Mouse (Mus musculus) layer of hippocampus, postnatal 14 days (tissue): Measurements from ENCODE around the gene Tmem178. TPM values are rescaled to one million over a fixed set of nuclear protein-coding genes. Genes with fewer than 3 reads are reported as not detected.
"Not testable (repeated sequence)": the region's sequence is repeated elsewhere in the genome, so short reads cannot be mapped to it uniquely, and the experiment has no call there.

Source experiments
- DNase-seq, 2 experiments: peaks; one replicate each; pipeline ENCODE4 v3.0.0; 2021 to 2022; ENCODE audit warnings: low spot score in 2 of 2, mixed read lengths in 1 of 2
- total RNA-seq, 2 experiments: library from RNA; stranded (reverse); gene quantifications; 2 replicates each; pipeline ENCODE4 v1.2.3; 2021

The Tmem178 gene
- total RNA-seq, 2 experiments from 2014 or later: 79.3 to 93.2 TPM

DNA sequence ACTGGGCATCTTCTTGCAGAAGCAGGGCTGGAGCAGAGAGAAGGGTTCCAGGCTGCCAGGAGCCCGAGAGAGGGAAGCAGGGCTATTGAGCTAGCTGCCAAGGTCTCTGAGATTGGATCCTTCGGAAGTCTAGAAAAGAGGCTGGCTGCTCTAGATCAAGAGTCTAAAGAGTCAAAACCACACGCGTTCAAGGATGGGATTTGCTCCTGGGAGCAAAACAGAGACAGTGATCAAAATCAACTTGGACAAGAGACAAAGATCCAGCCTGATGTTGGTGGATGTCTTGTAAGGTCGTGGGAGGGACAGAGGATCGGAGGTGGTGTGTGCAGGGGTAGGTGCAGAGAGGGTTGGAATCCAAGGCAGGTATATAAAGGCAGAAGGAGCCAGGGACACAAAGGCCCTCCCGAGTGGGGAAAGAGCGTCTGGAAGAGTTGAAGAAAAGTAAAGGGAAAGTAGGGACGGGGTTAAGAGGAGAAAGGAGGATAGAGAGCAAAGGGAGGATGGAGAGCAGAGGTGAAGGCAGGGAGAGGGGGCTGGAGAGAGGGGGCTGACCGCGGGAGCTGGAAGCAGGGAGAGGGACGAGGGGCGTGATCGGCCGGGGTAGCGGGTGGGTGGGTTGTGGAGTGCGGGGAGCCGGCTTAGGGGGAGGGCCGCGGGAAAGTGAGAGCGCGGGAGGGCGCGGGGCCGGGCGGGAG is 450 bp upstream of the Tmem178 start:
- DNase-seq: no peak

DNA sequence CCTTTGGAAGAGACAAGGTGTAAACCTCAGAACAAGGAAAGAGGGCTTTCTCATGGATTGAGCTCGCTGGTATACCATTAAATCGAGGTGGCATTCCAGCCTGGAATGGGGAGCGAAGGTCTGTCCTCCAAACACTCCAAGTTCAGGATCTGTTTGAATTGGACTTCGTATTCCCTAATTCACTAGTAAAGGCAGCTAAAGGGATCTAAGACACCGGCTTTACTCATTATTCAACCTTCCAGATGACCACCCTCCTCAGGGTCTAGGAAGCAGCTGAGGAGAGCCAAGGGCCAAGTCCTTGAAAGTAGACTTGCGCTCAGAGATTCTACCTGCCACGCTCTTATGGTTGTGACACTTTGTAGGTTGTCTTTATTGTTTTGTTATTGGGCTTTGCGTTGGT is 1.1 kb downstream of the Tmem178 start:
- not testable (repeated sequence) for DNase-seq

DNA sequence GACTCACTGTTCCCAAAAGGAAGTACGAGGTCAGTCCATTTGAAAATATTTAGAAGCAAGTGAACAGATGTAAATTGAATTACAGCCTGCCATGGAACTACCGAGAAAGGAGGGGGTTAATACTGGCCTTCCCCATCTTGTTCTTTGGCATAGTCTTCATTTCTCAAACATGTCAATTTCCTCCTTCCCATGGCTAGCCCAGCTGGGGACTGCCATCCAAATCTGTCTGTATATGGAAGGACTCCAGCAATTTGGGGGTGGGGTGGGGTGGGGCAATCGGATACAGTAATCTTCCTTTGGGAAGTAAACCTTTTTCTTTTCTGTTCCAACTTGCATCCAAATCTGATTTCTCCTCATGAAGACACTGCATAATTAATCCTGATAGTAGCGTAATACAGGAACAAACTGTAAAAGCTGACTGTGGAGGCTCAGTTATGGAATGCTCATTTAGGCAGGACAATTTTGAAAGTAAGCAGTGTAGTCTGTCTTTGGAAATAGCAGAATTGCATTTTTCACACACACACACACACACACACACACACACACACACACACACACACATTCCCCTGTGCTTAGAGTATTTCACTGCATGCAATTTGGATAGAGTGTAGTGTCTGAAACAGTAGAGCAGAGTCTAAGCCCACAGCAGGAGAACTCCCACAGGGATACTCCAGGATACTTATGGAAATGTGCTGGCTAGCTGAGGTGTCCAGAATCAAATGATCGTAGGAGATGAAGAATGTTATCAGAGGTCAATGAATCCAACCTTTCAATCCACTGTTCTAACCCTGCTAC is 1.9 kb downstream of the Tmem178 start:
- DNase-seq: no peak

DNA sequence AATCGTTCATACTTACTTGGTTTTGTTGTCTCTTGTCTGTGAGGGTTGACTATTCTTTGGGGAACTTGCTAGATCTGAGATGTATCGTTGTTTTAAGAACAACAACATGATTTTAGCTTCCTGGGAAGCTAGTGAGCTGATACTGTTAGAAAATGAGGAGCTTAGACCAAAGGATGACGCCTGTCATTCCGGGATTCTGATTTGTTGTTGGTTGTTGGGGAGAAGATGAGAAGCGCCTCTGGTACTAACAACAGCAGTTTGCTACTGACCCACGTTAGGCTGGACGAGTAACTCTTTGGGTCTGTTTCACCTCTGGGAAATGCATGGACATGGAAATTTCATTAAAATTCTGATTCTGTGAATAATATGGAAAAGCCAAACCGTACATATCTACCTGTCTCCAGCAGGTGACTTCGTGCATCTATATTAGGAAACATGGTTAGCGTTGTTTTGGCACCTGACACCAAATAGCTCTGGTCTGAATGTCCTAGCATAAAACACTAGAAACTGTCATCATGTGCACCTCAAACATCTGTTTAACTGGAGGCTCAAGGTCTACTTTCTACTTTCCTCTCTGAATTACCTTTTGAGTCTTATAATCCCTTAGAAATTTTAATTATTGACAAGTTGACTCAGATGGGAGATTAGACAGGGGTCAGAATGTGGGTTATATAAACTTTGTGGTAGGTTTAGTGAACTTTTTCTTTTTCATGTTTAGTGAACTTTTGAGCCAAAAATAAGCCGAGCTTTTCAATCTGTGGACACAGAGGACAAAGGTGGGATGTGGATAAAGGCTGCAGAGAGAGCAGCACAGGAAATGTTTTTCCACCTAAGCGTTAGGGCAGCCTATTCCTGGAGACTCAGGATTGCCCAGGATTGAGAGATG is 2.9 kb downstream of the Tmem178 start:
- no peak for DNase-seq

DNA sequence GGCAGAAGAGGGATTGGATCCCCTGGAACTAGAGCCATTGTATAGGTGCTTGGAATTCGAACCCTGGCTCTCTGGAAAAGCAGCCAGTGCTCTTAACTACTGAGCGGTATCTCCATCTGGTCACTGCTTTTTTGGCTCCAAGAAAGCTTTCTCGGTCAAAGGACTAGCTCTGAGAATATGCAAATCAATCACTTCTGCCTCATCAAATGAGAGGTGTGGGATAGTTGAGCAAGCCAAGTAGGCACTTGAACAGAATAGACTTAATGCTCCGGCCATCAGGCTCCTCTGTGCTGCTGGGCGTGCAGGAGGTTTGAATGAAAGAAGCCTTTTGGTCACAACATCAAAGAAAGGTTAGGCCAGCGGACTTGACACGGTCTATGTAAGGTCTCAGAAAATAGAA is 5.0 kb downstream of the Tmem178 start:
- no peak for DNase-seq

DNA sequence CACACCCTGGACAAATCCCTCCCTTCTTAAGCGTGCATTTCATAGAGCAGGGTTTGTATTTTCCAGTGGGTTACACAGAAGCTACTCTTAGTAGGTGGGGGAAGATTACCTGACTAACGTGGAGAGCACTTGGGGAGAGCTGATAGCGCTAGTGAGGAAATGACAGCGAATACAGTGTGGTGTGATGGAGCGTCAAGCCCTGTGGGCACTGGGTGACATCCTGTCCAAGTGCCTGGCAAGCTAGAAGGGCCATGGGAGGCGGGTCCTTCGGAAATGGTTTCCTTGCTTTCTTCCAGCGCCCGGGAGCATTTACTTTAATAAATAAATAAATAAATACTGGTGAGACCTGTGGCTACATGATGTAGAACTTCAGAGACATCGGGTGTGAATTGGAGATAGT is 5.5 kb downstream of the Tmem178 start:
- no peak for DNase-seq

DNA sequence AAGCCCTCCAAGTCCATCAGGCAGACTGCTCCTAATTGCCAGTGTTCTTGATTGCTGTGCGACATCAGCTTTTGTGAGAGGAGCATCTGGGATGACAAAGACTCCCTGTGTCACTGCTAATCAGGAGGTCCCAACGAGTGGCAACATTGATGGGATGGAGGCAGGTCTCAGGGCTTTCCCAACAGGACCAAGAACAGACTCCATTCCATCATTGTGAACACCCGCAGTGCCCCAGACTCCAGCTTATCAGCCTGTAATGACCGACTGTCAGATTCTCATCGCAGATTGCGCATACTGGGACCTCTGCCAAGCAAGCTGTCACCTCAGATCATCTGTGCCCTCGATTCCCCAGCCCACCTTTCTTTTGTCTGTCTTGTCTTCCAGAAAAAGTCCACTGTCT is 7.9 kb downstream of the Tmem178 start:
- peak; percentile 80 to 87 for DNase-seq

DNA sequence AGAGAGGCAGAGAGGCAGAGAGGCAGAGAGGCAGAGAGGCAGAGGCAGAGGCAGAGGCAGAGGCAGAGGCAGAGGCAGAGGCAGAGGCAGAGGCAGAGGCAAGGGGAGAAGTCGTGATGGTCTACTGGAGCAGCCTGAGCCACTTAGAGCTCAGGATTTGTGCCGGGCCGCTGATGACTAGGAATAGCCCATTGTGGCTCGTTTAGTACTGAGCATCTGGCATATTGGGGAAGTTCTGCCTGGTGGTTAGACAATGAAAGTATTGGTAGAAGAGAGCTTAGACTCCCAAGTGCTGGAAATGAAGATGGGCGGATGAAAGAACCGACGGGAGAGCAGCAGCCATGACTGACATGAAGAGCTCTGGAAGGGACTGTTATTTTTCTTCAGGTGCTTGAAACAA is 11.0 kb downstream of the Tmem178 start:
- no peak for DNase-seq

DNA sequence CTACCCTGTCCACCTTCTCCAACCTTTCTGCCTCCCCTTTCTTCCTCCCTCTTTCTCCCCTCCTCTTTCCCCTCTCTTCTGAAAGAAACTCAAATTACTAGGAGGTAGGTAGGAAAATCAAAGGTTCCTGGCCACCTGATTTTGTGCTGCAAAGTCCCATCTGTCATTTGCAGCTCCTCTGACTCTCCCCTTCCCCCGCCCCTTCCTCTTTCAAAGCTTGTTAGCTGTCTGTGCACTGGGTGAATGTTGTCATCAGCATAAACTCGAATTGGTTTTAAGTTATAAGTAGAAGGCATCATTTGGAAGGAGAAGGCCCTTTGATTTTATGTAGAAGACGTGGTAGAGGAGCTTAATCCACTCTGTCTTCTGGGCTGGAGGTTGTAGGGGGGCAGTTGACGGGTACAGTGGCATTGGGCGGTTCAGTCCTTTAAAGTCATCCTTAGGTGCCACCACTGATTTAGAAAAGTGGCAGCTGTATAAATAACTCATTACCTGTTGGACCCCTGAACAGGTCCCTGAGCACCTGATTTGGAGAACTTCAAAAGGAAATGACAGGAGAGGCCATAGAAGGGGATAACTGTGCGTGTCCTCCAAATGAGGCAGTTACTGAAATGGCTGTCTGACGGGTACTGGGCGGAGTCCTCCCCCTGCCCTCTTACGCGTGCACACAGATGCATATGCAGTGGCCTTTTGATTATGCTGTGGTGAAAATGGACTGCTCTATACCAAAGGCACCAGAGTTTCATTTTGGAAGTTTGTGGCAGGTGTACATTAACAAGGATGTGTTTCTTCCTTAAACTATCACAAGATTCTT is 11.8 kb downstream of the Tmem178 start:
- DNase-seq: no peak

DNA sequence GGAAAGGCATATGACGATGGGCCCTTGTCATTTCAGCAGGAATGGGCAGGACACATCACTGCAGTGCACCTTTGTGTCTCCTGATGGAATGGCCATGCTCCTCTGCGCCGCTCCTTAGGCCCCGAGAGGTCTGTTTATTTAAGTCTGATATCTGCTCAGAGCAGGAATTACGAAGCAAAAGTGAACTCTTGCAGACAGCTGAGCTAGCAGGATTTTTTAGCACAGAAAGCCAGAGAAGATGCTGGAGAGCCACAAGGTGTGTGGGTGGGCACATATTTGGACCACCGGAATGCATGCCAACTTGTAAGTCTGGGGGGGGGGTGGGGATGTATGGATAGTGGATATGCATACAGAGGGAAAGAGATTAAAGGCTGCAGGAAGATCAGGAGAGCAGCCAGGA is 13.9 kb downstream of the Tmem178 start:
- no peak for DNase-seq

DNA sequence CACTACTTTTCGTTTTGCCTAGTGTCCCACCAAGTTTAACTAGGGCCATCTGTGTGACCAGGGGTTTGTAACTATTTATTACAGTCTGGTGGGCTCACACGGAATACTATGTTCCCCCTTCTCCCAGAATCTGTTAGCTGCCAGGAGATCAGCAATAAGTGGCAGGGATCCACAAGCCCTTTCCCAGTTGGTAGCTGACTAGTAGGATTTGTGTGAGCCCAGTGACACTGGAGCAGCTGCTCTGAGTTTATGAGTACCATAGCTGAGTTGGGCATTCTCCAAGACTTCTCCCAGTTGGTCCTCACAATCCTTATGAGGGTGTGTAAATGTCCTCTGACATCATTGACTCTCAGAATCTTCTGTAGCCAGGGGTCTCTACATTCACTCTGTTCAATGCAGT is 15.4 kb downstream of the Tmem178 start:
- DNase-seq: no peak

DNA sequence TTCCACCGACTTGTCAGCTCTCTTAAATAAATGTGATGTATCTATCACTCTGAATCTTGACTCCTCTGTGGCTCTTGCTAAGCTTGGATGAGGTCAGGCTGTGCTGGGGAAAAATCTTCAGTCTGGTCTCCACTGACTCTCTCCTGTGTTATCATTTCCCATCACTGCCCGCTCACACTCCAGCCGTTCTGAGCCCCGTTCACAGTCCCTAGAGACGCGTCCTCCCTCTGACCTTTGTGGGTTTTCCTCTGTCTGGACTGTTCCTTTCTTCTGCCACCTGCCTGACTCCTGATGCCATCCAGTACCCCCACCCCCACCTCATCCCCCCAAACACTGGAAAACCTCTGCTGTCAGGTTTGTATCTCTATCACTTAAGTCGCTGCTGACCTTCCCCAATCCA is 23.0 kb downstream of the Tmem178 start:
- no peak for DNase-seq

DNA sequence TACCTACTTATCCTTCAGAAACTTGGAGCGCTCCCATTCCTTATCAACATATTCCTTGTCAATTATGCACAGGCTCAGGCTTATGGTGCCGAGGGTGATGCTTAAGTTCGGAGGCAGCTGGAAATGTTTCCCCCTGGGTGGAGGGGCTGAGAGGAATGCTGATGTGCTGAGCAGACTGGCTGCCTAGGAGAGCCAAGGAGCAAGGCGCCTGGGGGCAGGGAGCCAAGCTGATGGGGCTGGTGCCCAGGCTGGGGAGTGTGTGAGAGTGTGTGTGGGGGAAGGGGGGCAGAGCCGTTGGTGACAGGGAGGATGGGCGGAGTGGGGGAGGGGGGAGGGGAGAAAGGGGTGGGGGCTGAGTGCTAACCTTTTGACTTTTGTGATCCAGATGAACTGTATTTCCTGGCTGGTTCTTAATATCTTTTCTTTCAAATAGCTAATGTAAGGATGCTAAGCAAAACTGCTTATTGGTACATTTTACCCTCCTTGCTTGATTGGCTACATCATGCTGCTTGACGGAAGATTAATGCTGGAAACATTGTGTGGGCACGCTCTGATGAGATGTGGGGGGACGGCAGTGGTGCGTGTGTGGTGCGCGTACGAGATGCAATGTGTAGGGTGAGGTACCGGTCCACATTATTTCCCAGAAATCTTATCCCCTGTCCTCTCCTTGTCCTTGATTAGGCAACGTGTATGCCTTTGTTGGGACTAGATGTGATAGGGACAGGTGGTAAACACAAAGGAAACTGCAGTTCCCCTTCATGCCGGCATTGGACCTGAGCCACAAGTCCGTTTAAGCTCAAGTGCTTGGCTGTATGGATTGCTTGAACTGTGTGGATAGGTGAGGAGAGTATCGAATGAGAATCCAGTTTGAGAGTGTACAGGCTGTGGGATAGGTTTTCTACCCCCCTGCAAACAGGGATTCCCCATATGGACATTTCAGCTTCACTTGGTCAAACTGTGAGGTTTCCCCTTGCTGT is 25.5 kb downstream of the Tmem178 start:
- peak in 1 of 2 experiments; percentile 80 for DNase-seq

DNA sequence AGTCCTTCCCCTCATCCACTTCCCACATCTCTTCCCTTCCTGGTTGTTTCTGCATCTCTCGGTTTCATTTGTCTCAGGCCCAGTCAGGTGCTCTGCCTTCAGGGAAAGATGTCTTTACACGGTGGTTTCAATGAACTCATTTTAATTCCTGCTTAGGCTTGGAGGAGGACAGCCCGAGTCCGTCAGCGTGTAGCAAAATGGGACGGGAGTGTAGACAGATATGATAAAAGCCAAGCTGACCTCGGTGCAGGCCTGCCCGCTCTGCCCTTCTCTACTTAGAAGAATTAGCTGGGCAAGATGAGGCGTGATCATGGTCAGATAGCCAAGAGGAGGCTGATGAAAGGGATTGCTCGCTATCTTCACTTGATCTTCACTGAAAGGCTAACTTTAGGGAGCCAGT is 26.3 kb downstream of the Tmem178 start:
- no peak for DNase-seq

DNA sequence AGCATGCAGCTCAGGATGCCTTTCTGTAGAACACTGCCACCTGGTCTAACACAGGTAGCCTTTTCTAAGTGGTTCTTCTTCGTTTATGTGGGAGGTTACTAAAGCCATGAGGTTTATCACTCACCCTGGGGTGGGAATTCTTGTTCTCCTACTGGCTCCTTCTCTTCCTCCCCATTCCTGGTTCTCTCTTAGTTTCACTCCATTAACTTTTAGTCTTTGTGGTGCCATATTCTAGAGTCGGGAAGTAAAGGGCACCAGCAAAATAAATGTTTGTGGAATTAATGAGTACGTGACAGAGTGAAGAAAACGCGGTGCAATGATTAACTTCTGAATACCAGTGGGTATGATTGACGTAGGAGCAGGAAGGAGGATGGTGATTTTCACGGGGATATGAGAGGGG is 28.5 kb downstream of the Tmem178 start:
- no peak for DNase-seq

DNA sequence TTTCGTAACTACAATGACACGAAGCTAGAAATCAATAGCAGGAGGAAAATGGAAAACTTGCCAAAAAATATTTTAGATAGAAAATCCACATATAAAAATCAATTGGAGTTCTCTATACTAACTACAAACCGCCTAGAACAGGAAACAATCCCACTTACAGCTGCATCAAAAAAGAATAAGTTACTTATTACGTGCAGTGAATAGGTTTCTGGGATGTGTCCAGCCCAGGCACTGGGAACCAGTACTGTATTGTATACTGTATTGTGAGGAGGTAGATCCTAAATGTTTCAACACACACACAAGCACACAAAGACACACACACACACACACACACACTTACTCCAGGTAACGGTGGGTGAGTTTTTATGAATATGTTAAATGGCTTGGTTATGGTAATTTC is 32.8 kb downstream of the Tmem178 start:
- DNase-seq: no peak

DNA sequence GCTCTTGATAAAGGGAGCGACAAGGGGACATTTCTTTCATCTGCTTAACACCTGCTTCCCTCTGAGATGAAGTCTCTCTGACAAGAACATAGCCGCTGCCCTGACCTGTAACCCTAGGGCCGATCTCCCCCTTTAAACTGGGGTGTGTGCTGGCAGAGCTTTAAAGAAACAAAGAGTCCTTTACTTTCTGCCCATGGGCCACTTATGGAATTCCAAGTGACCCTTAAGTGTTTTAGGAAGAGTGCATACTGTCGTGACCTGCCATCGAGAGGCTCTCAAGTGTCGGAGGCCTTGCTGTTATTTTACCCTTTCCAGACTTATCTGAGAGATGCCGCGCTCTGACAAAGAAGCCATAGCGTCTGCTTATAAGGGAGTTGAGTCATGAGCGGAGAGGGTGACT is 35.7 kb downstream of the Tmem178 start:
- no peak for DNase-seq

DNA sequence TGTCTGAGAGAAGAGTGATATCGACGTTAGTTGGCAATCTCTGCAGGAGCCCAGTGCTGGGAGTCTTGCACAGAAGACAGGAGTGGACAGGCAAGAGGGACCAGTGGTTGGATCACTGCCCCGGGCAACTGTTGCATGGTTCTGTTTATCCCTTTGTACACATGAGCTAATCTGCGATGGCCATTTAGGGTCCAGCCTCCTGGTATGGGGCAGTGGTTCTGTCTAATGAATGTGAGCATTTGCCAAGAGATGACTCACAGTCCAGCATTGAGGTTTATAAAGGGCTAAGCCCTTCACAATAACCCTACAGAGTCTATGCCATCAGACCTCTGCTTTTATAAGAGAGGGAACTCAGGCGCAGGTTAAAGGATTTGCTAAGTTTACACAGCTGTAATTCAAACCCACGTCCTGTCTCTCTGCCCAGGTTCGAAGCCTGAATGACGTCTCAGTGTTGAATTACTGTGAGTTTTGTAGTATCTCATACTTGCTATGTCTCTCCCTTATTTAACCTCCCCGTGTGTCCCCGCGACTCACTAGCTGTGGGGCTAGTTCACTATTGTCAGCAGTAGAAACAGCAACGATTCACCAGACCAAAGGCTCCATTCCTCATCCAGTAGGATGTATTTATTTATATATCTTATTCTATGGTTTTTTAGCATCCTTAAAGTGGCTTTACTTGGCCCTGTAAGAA is 37.4 kb downstream of the Tmem178 start:
- peak in 1 of 2 experiments; percentile 29 for DNase-seq

DNA sequence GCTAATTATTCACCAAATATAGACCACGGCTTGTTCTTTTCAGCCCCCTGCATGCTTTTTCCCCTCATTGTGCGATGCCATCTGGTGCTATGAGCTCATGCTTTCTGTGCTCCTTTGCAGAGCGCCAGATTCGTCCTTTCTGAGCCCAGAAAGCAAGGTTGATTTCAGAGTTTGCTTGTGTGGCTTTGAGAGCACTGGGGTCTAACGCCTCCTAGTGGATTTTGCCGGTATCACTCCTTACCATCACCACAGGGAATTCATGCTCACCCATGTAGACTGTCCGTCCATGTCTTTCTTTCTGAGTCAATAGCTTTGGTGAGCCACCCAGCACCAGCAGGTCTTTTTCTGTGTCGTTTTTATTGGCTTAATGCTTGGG is 38.0 kb downstream of the Tmem178 start:
- peak; percentile 89 to 96 for DNase-seq
